Mouse (Mus musculus): Measurements from ENCODE around the gene Rtn4ip1. TPM values are rescaled to one million over a fixed set of nuclear protein-coding genes. Genes with fewer than 3 reads are reported as not detected.
"Not testable (repeated sequence)": the region's sequence is repeated elsewhere in the genome, so short reads cannot be mapped to it uniquely, and the experiment has no call there.

Rtn4ip1 gene
- polyA plus RNA-seq, 1 experiment, result not detected

- Histone ChIP-seq H3K4me3 (ENCODE audit: insufficient read depth, low read depth, low read length) (no peak overlapping the region), H3K27ac (ENCODE audit: insufficient read depth, low read depth, low read length) (no peak overlapping the region), H3K4me1 (ENCODE audit: control insufficient read depth, insufficient read depth, low read length) (no peaks in the 10 kb centered on the region)
- TF ChIP-seq CTCF (IDR thresholded peaks at IDR 0.05; ENCODE audit: insufficient read depth, low read depth, low read length) (no peak), POLR2A (IDR thresholded peaks at IDR 0.05; ENCODE audit: insufficient read depth, low read depth, low read length) (no peak)
- WGBS, result 63% methylated on average over 2 of the region's 2 CpGs
These were observed 63.3 kb downstream of the Rtn4ip1 start for GRCm38 (mm10) chr10:43964943-43965342.

DNA sequence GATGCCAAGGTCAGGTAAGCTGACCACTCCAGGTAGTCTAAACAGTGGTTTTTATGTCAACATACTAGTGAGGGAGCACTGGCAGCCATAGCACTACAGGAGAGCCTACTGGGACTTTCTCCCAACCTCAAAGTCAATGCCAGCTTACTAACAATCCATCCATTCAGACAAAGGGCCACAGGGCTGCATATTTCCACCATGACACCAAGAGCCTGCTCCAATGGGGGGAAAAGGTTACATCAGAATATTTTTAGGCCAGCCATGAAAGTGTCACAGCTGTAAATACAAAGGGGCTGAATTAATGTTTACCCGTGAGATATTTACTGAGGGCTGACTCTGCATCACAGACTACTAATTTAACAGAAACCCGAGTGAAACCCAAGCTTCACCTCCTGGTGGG is 71.6 kb downstream of the Rtn4ip1 start:
- H3K27ac ChIP-seq (ENCODE audit: insufficient read depth, low read depth, low read length), result no peak overlapping the region
- TF ChIP-seq CTCF (IDR thresholded peaks at IDR 0.05; ENCODE audit: insufficient read depth, low read depth, low read length) (no peak), POLR2A (IDR thresholded peaks at IDR 0.05; ENCODE audit: insufficient read depth, low read depth, low read length) (no peak)
- H3K4me3 ChIP-seq (ENCODE audit: insufficient read depth, low read depth, low read length), result no peak overlapping the region
- WGBS, result 34% methylated on average over 2 of the region's 2 CpGs
- no peaks in the 10 kb centered on the region for H3K4me1 ChIP-seq (ENCODE audit: control insufficient read depth, insufficient read depth, low read length)

GRCm38 (mm10) chr10:43977353-43977752 is 75.7 kb downstream of the Rtn4ip1 start:
- 90% methylated on average over 3 of the region's 3 CpGs for WGBS
- Histone ChIP-seq H3K4me3 (ENCODE audit: insufficient read depth, low read depth, low read length) (no peak overlapping the region), H3K4me1 (ENCODE audit: control insufficient read depth, insufficient read depth, low read length) (no peaks in the 10 kb centered on the region), H3K27ac (ENCODE audit: insufficient read depth, low read depth, low read length) (no peak overlapping the region)
- TF ChIP-seq CTCF (IDR thresholded peaks at IDR 0.05; ENCODE audit: insufficient read depth, low read depth, low read length) (no peak), POLR2A (IDR thresholded peaks at IDR 0.05; ENCODE audit: insufficient read depth, low read depth, low read length) (no peak)

- no peaks in the 10 kb centered on the region for H3K4me1 ChIP-seq (ENCODE audit: control insufficient read depth, insufficient read depth, low read length)
- no peak overlapping the region for H3K4me3 ChIP-seq (ENCODE audit: insufficient read depth, low read depth, low read length)
- 73% methylated on average over 1 of the region's 1 CpGs for WGBS
- no peak overlapping the region for H3K27ac ChIP-seq (ENCODE audit: insufficient read depth, low read depth, low read length)
- TF ChIP-seq POLR2A (IDR thresholded peaks at IDR 0.05; ENCODE audit: insufficient read depth, low read depth, low read length), result no peak
- TF ChIP-seq CTCF (IDR thresholded peaks at IDR 0.05; ENCODE audit: insufficient read depth, low read depth, low read length), result no peak
These were observed 78.5 kb downstream of the Rtn4ip1 start for GRCm38 (mm10) chr10:43980080-43980479.

DNA sequence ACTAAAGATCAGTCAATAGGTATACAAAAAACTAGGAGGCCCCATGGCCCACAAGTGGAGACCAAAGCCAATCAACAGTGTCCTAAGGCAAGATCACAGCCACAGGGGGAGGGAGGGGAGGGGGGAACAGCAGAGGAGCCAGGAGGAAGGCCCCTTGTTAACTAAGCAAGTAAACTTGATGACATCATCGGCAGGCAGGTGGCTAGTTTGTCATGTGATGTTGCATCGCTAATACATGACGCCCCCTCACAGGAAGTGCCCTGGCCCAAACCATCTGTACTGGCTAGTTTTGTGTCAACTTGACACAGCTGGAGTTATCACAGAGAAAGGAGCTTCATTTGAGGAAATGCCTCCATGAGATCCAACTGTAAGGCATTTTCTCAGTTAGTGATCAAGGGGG is 79.1 kb downstream of the Rtn4ip1 start:
- H3K4me3 ChIP-seq (ENCODE audit: insufficient read depth, low read depth, low read length); H3K4me1 ChIP-seq (ENCODE audit: control insufficient read depth, insufficient read depth, low read length); H3K27ac ChIP-seq (ENCODE audit: insufficient read depth, low read depth, low read length): not testable (repeated sequence)
- 89% methylated on average over 3 of the region's 3 CpGs for WGBS

DNA sequence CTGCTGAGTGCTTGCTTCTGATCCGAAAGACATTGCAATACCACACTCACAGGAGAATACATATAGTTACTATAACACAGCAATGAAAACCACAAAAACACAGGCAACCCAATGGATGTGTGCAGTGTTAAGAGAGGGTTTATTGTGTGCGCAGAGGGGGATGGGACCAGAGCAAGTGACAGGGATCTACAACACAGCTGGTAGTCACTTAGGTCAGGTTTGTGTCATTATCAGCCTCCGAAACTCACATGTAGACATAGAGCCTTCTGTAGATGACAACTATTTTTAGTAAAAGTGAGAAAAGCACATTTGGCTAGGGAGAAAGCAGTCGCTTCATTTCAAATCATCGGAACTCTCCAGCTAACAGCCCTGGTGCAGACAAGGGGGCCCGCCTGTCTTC is 80.9 kb downstream of the Rtn4ip1 start:
- no peak overlapping the region for H3K4me3 ChIP-seq (ENCODE audit: insufficient read depth, low read depth, low read length)
- 92% methylated on average over 6 of the region's 6 CpGs for WGBS
- H3K27ac ChIP-seq (ENCODE audit: insufficient read depth, low read depth, low read length), result no peak overlapping the region
- TF ChIP-seq CTCF (IDR thresholded peaks at IDR 0.05; ENCODE audit: insufficient read depth, low read depth, low read length) (no peak), POLR2A (IDR thresholded peaks at IDR 0.05; ENCODE audit: insufficient read depth, low read depth, low read length) (no peak)
- H3K4me1 ChIP-seq (ENCODE audit: control insufficient read depth, insufficient read depth, low read length), result no peaks in the 10 kb centered on the region

DNA sequence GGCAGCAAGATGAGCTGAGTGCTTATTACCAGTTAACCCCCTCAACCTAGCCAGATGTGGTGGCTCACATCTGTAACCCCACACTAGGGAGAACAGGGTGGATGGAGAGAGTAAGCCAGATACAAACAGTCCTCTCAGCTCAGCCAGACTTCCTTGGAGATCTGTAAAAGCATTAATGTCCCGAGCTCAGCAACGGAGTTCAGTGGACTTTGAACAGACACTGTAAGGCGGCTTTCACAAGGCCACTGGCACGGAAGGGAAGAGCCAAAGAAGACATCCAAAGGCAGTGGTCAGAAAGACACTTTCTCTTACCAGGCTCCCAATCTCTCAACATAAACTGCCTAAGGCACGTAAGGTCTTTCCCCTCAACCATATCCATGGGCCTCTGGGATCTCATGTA is 81.6 kb downstream of the Rtn4ip1 start:
- no peak overlapping the region for H3K4me3 ChIP-seq (ENCODE audit: insufficient read depth, low read depth, low read length)
- no peaks in the 10 kb centered on the region for H3K4me1 ChIP-seq (ENCODE audit: control insufficient read depth, insufficient read depth, low read length)
- 85% methylated on average over 5 of the region's 5 CpGs for WGBS
- TF ChIP-seq CTCF (IDR thresholded peaks at IDR 0.05; ENCODE audit: insufficient read depth, low read depth, low read length), result no peak
- no peak for TF ChIP-seq POLR2A (IDR thresholded peaks at IDR 0.05; ENCODE audit: insufficient read depth, low read depth, low read length)
- H3K27ac ChIP-seq (ENCODE audit: insufficient read depth, low read depth, low read length), result no peak overlapping the region

- Histone ChIP-seq H3K4me3 (ENCODE audit: insufficient read depth, low read depth, low read length) (no peak overlapping the region), H3K27ac (ENCODE audit: insufficient read depth, low read depth, low read length) (no peak overlapping the region), H3K4me1 (ENCODE audit: control insufficient read depth, insufficient read depth, low read length) (no peaks in the 10 kb centered on the region)
- TF ChIP-seq POLR2A (IDR thresholded peaks at IDR 0.05; ENCODE audit: insufficient read depth, low read depth, low read length) (no peak), CTCF (IDR thresholded peaks at IDR 0.05; ENCODE audit: insufficient read depth, low read depth, low read length) (no peak)
- WGBS, result 92% methylated on average over 2 of the region's 2 CpGs
These were observed 82.3 kb downstream of the Rtn4ip1 start for GRCm38 (mm10) chr10:43983866-43984265.

- TF ChIP-seq POLR2A (IDR thresholded peaks at IDR 0.05; ENCODE audit: insufficient read depth, low read depth, low read length), result no peak
- no peak for TF ChIP-seq CTCF (IDR thresholded peaks at IDR 0.05; ENCODE audit: insufficient read depth, low read depth, low read length)
- H3K4me3 ChIP-seq (ENCODE audit: insufficient read depth, low read depth, low read length), result no peak overlapping the region
- H3K4me1 ChIP-seq (ENCODE audit: control insufficient read depth, insufficient read depth, low read length), result peaks cover 2% of the 10 kb centered on the region; the same call in 1 of the 2 replicates
- 96% methylated on average over 5 of the region's 5 CpGs for WGBS
- H3K27ac ChIP-seq (ENCODE audit: insufficient read depth, low read depth, low read length), result no peak overlapping the region
These were observed 89.7 kb downstream of the Rtn4ip1 start for GRCm38 (mm10) chr10:43991268-43991667.

GRCm38 (mm10) chr10:43992506-43992905 is 90.9 kb downstream of the Rtn4ip1 start:
- Histone ChIP-seq H3K27ac (ENCODE audit: insufficient read depth, low read depth, low read length) (no peak overlapping the region), H3K4me1 (ENCODE audit: control insufficient read depth, insufficient read depth, low read length) (peaks cover 2% of the 10 kb centered on the region; the same call in 1 of the 2 replicates), H3K4me3 (ENCODE audit: insufficient read depth, low read depth, low read length) (no peak overlapping the region)
- TF ChIP-seq POLR2A (IDR thresholded peaks at IDR 0.05; ENCODE audit: insufficient read depth, low read depth, low read length) (no peak), CTCF (IDR thresholded peaks at IDR 0.05; ENCODE audit: insufficient read depth, low read depth, low read length) (no peak)
- WGBS, result 86% methylated on average over 5 of the region's 5 CpGs

Data from olfactory bulb, adult 2 months (tissue).